Mouse (Mus musculus): ENCODE results near the gene Tspan1.

Gene Tspan1

DNA sequence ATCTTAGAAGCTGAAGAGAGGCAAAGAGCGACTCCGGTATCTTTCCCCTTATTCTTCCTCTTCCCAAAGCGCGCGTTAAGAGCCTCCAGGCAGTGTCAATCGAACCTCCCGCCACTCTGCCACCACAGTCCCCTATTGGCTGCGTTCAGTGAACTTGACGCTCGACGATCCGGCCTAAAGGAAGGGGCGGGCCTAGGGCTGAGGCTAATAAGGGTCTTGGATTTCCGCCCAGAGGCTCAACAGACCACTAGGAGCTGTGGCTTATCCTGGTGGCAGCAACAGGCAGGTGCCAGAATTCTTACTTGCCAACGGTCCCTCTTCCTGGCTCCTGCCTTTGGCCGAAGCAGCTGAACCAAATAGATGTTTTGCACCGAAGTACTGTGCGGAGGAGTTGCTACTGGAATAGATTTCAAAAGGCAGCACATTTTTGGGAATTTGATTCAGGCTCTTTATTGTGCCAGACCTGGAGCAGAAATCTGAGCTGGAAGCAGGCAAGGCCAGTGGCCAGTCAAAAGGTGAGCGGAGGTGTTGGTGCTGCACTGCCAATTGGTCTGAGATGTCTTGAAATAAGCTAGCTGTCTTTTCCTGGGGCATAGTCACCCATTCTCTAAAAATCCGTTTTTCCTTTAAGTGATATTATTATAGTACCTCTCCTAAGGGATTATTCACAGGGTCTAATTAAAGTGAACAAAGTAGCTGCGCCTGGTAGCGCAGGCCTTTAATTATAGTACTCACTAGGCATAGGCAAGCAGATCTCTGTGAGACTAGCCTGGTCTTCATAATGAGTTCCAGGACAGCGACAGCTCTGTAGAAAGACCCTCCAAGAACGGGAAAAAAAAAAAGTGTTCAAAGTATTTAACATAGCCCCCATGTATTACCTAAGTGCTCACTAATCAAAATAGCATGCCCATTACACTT is 43.5 kb downstream of the Tspan1 start, which contains the start of the genes Rad54l and Pomgnt1:
Rad54l (minus strand) TSS at position 89 of the 918 bp plus-strand sequence.
Pomgnt1 (plus strand) TSS at position 239 of the 918 bp plus-strand sequence.
- peak; percentile 93 for DNase-seq

DNA sequence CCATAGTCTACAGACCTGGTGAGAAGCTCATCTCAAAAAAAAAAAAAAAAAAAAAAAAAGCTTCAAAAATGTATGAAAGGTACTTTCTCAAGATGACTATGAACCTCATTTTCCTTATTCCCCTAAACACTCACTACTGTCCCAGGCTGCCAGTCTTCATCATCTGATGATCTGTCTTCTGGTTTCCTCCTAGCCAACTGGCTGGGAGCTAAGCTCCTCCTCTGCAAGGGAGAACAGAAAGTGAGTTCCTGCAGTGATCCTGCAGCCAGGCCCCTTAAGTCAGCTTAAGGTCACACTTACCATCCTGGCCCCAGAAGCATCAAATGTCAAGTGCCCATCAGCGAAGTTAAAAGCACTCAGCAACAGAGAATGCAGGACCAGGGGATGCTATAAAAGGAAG is 44.6 kb downstream of the Tspan1 start:
- no peak for DNase-seq
